In genomic region chr15:7090211-7090765, GRCm38 (mm10) we compare ENCODE assay signal across 8 mouse cellular contexts. TPM values are rescaled to one million over a fixed set of nuclear protein-coding genes. Genes with fewer than 3 reads are reported as not detected.
A peak's percentile ranks its signal among the peaks of the same experiment; 100 is the strongest.
DNase-seq lines count a peak whose midpoint lies in the region; ATAC-seq and TF ChIP-seq lines count a peak whose summit lies in the region.

Gene Lifr, plus strand, starts transcription at chr15:7090614.

- ATAC-seq in kidney, embryonic 15.5 days (replicated peaks; ENCODE audit: low FRiP score) = no peak
- no peak for ATAC-seq in stomach, postnatal 0 days (ENCODE audit: low FRiP score, low TSS enrichment)

- peaks cover 19% of the 10 kb centered on the region for H3K4me1 ChIP-seq in kidney, embryonic 15.5 days
- 0 out of 2 replicates have a peak, but pooled peaks cover 3% of the 10 kb centered on the region for H3K4me1 ChIP-seq in stomach, postnatal 0 days (replicated peaks; ENCODE audit: control insufficient read depth, insufficient read depth)

- H3K36me3 ChIP-seq in kidney, embryonic 15.5 days = no peaks in the 10 kb centered on the region
- no peaks in the 10 kb centered on the region for H3K36me3 ChIP-seq in stomach, postnatal 0 days (ENCODE audit: control insufficient read depth, insufficient read depth, low read length)

- no peak within 1 kb of the TSS for H3K4me3 ChIP-seq in kidney, embryonic 15.5 days (replicated peaks)
- H3K4me3 ChIP-seq in stomach, postnatal 0 days (ENCODE audit: low read depth, low read length) = no peak within 1 kb of the TSS

- no peak for DNase-seq in kidney, postnatal 36 days
- DNase-seq in R1 (ENCODE audit: low read depth, low spot score) = peak; percentile 72
- no peak for DNase-seq in heart, adult 18-20 months
- no peak for DNase-seq in left cerebral cortex, adult 8-10 months (ENCODE audit: low spot score in 2 of 2)
- no peak for DNase-seq in stomach, postnatal 0 days (ENCODE audit: low spot score)
- no peak for DNase-seq in right cerebral cortex, postnatal 4 days
- no peak for DNase-seq in kidney, adult 11 months

- 84% methylated on average over 8 of the region's 8 CpGs for WGBS in kidney, embryonic 15.5 days
- 67% methylated on average over 8 of the region's 8 CpGs for WGBS in stomach, postnatal 0 days

- no peak for TF ChIP-seq EP300 in stomach, postnatal 0 days (optimal IDR thresholded peaks at IDR 0.05)

- H3K9ac ChIP-seq in kidney, embryonic 15.5 days = no peak within 1 kb of the TSS
- H3K9ac ChIP-seq in stomach, postnatal 0 days (ENCODE audit: low read length) = no peak within 1 kb of the TSS

- no peak within 1 kb of the TSS for H3K4me2 ChIP-seq in kidney, embryonic 15.5 days
- no peak within 1 kb of the TSS for H3K4me2 ChIP-seq in stomach, postnatal 0 days (replicated peaks; ENCODE audit: low read depth)

- no peak for TF ChIP-seq CTCF in stomach, postnatal 0 days (IDR thresholded peaks at IDR 0.05; ENCODE audit: low read depth)

- no peaks in the 10 kb centered on the region for H3K9me3 ChIP-seq in kidney, embryonic 15.5 days (replicated peaks)
- H3K9me3 ChIP-seq in stomach, postnatal 0 days (ENCODE audit: control insufficient read depth, low read length) = no peaks in the 10 kb centered on the region

- no peak within 1 kb of the TSS for H3K27ac ChIP-seq in kidney, embryonic 15.5 days
- no peak within 1 kb of the TSS for H3K27ac ChIP-seq in stomach, postnatal 0 days (replicated peaks)

- no peaks in the 10 kb centered on the region for H3K27me3 ChIP-seq in kidney, embryonic 15.5 days
- no peaks in the 10 kb centered on the region for H3K27me3 ChIP-seq in stomach, postnatal 0 days (ENCODE audit: control insufficient read depth, insufficient read depth, low read length)

RNA-seq across cellular contexts. Expression of gene Lifr, which starts in this region (rescaled TPM):
- 20.3 and 22.3 TPM in 2 replicates for polyA plus RNA-seq in kidney, embryonic 15.5 days (2015; fragmentation: Nextera tagmentation; extraction: Ambion mirVana)
- 10 to 100 TPM; 49.9 to 61.3 TPM for total RNA-seq in heart, adult 18-20 months (2021)
- 10 to 100 TPM; 42.3 to 53.0 (median 44.8) TPM for total RNA-seq in left cerebral cortex, adult 8-10 months (2022)
- polyA plus RNA-seq in stomach, postnatal 0 days (2015; fragmentation: Nextera tagmentation; extraction: Ambion mirVana) = 15.4 and 15.6 TPM in 2 replicates
